Mouse (Mus musculus) left cerebral cortex, adult 2 months (tissue): ENCODE results near the gene Osmr. TPM values are rescaled to one million over a fixed set of nuclear protein-coding genes. Genes with fewer than 3 reads are reported as not detected.
A peak's percentile ranks its signal among the peaks of the same experiment; 100 is the strongest.

Experiments
- DNase-seq, 2 experiments: peaks; one replicate each; pipeline ENCODE4 v3.0.0; 2021 to 2022; ENCODE audit warnings: low spot score in 2 of 2, mixed read lengths in 1 of 2; ENCODE audit errors: extremely low spot score in 1 of 2
- H3K27ac ChIP-seq: fragments of 200-600 bp; 2 replicates; pipeline ENCODE4 v1.8.1; 2022
- H3K4me3 ChIP-seq: fragments of 200-600 bp; 2 replicates; pipeline ENCODE4 v1.8.1; 2022
- CTCF ChIP-seq: fragments of 200-600 bp; IDR thresholded peaks from 2 replicates; pipeline ENCODE4 v1.8.1; 2022; ENCODE audit warnings: antibody characterized with exemption, mild to moderate bottlenecking, moderate library complexity
- intact Hi-C: fragments of 180-260 bp; cut with DNase I; formaldehyde crosslinking; loops from one replicate; pipeline ENCODE4 v1.15.1; 2025
- long read RNA-seq, 2 experiments: library from polyadenylated mRNA; stranded (forward); transcript quantifications; one replicate each; pipeline ENCODE4 v2.0.0; 2021; ENCODE audit warnings: borderline mapping rate in 2 of 2
- total RNA-seq, 2 experiments: library from RNA; stranded (reverse); gene quantifications; 2 replicates each; pipeline ENCODE4 v1.2.3; 2021

Gene Osmr
- 1 to 10 TPM; 2.5 to 3.4 TPM for total RNA-seq
- long read RNA-seq, experiment 1, result 0 reads
- long read RNA-seq, experiment 2, full-length matches to known transcripts, result 2 of 4 reads
- long read RNA-seq, experiment 2, partial matches to known transcripts, result 0 of 4 reads
- long read RNA-seq, experiment 2, other reads (novel, unspliced or antisense), result 2 of 4 reads

- Histone ChIP-seq H3K27ac (peak within 1 kb of the TSS; percentile 57), H3K4me3 (peak within 1 kb of the TSS; percentile 39)
- intact Hi-C loops, result no loop called here
- TF ChIP-seq CTCF, result no peak
- no peak for DNase-seq
Measured at GRCm38 (mm10) chr15:6874601-6875019, at the start of gene Osmr. TSS of gene Osmr (minus strand) at chr15:6874969.

GRCm38 (mm10) chr15:6919406-6919805 is 44.6 kb upstream of the Osmr start:
- DNase-seq, result no peak
- intact Hi-C loops, result no loop called here
- H3K27ac ChIP-seq, result no peak overlapping the region
- no peak for TF ChIP-seq CTCF
- H3K4me3 ChIP-seq, result no peak overlapping the region

GRCm38 (mm10) chr15:6914163-6914562 is 39.4 kb upstream of the Osmr start:
- Histone ChIP-seq H3K4me3 (no peak overlapping the region), H3K27ac (no peak overlapping the region)
- no peak for TF ChIP-seq CTCF
- intact Hi-C loops, result no loop called here
- DNase-seq, result no peak

DNA sequence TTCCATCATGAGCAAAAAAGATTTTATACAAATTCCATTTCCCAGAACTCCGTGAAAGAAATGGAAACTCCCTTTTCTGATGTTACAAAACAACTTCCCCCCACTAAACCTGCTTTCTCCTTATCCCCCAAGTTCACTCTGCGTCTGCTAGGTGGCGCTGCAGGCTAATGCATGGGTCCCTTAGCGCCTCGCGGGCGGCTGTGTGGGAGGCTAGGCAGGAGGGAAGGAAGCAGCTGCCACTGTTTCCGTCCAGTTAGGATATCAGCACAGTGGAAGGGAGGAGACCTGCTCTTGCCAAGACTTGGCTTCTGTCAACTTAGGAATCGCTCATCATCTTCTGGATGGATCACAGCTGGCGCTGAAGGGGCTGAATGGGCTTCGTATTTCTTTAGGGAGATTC is 34.9 kb upstream of the Osmr start:
- TF ChIP-seq CTCF, result peak; percentile 98
- intact Hi-C loops, result loop anchor here (1.0 to 2.0 kb wide), 3 partner anchors 219 to 533 kb away; no protein-coding TSS in a partner anchor
- H3K4me3 ChIP-seq, result peak overlapping the region; percentile 25; the same call in 1 of the 2 replicates

GRCm38 (mm10) chr15:6909084-6909483 is 34.3 kb upstream of the Osmr start:
- no peak for TF ChIP-seq CTCF
- H3K27ac ChIP-seq, result no peak overlapping the region
- intact Hi-C loops, result loop anchor here (1.0 to 2.0 kb wide), 2 partner anchors 317 to 534 kb away; no protein-coding TSS in a partner anchor
- 0 out of 2 replicates have a peak overlapping the region, but pooled peaks have one; percentile 16 for H3K4me3 ChIP-seq
- no peak for DNase-seq

More for the DNA sequence above, 34.9 kb upstream of the Osmr start:
- DNase-seq, result peak; percentile 88 to 94
- H3K27ac ChIP-seq, result no peak overlapping the region

- TF ChIP-seq CTCF, result no peak
- intact Hi-C loops, result loop anchor here (2.0 kb wide), 1 partner anchor 534 kb away; no protein-coding TSS in a partner anchor
- no peak for DNase-seq
- no peak overlapping the region for H3K27ac ChIP-seq
- no peak overlapping the region for H3K4me3 ChIP-seq
Measured at GRCm38 (mm10) chr15:6908601-6909000, 33.8 kb upstream of the Osmr start.

DNA sequence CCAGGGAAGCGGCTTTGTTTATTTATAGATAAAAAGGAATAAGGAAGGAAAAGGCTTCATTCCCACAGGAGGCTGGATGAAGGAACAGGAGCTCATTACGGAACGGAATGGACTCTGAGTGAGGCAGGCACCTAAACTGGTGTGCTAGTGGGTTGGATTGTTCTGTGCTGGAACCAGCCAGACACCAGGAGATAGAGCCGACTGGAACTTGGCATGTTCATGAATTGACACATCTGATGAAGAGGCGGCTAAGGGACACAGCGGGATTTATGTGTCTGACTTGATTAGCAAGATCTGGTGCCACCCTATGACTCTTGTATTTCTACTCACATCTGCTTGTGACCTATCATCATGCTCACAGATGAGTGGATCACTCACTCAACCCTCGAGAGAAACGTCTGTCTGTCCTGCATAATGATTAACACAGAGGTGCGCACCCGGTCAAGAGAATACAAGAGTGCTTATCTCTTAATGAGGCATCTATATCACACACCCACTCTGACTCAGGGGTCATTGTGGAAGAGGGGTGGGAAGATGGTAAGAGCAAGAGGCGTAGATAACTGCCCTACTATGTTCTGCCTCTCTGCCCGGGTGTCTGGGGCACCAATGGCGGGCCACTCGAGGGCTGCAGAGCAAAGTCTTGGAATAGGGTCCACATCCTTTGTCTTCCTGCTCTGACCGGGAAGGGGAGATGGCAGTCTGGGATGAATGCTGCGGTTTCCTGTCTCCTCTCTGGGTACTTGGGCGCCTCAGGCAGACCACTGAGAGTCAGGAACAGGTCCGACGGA is 31.7 kb upstream of the Osmr start:
- intact Hi-C loops, result no loop called here
- no peak for TF ChIP-seq CTCF
- Histone ChIP-seq H3K27ac (no peak overlapping the region), H3K4me3 (no peak overlapping the region)
- DNase-seq, result no peak

DNA sequence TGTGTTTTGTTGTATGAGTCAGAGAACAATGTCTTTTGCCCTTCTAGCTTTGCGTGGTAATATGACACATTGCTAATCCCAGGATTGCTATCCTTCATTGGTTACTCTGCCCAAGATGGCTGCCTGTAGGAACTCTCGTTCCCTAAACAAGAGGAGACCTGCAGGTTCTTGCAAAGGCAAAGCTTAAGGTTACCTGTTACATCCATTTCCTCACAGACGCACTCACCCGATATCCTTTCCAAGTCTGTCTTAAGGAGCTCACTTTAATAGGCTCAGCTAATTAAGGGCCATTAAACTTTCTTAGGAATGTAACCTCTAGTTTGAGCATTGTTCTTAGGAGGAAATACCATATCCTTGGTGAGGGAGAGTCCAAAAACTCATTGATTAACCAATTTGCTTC is 31.0 kb upstream of the Osmr start:
- intact Hi-C loops, result no loop called here

GRCm38 (mm10) chr15:6903286-6903975 is 28.7 kb upstream of the Osmr start:
- no peak for DNase-seq
- no peak for TF ChIP-seq CTCF
- intact Hi-C loops, result no loop called here
- H3K4me3 ChIP-seq, result no peak overlapping the region
- H3K27ac ChIP-seq, result no peak overlapping the region

More for the DNA sequence above, 31.0 kb upstream of the Osmr start:
- TF ChIP-seq CTCF, result no peak
- H3K27ac ChIP-seq, result no peak overlapping the region
- no peak for DNase-seq
- no peak overlapping the region for H3K4me3 ChIP-seq

DNA sequence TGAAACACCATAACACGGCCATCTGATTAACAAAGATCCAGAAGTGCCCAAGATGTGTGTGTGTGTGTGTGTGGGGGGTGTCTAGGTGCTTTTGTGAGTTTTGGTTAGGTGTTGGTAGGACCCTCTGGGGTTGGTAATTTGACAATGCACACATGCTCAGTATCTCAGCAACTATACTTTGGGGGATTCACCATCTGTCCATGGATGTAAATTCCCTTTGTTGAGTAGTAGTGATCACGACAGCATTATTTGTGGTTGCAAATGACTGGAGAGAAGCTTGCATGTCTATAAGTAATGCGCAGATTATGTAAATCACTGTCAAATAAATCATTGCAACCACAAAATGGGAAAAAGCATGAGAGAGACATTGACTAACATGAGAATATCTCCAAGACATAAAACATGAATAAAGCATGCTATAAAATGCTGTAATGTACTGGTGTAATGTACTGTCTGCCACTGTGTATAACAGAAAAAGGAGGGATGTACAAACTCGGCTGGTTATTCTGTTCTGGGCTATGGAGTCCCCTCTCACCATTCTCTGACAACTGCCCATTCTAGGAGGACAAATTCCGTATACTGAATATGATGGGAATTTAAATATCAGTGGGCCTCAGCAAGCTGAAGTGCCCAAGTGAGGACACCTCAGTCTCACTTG is 27.3 kb upstream of the Osmr start:
- no peak overlapping the region for H3K27ac ChIP-seq
- no peak overlapping the region for H3K4me3 ChIP-seq
- intact Hi-C loops, result no loop called here
- no peak for DNase-seq
- no peak for TF ChIP-seq CTCF

DNA sequence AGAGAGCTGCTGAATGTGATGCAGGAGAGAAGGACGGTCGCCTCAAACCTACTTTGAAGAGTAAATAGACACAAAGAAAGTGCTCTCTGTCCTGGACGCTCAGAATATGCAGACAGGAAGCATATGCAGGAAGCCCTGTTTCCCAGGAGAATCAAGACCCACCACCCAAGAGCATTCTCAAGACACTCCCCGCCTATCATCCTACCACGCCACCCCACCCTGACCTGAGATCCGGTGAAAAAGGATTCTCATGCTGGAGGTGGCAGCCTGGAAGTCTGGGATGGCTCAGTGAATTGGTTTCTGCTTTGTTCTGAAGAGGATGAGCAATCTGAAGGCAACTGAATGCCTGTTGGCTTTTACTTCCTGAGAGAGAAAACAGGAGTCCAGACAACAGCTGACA is 26.5 kb upstream of the Osmr start:
- no peak for TF ChIP-seq CTCF
- intact Hi-C loops, result no loop called here
- Histone ChIP-seq H3K27ac (no peak overlapping the region), H3K4me3 (no peak overlapping the region)
- DNase-seq, result no peak
